Mouse (Mus musculus) embryonic facial prominence, embryonic 14.5 days (tissue): Measurements from ENCODE around the gene Ssh3. TPM values are rescaled to one million over a fixed set of nuclear protein-coding genes. Genes with fewer than 3 reads are reported as not detected.

ENCODE experiments used
- ATAC-seq: fragments of 200-750 bp; cut with Nextera tagmentation; 2 replicates; pipeline ENCODE4 v1.8.0; 2017; ENCODE audit warnings: low read depth, moderate number of reproducible peaks, moderate TSS enrichment
- DNase-seq: peaks from one replicate; pipeline ENCODE4 v3.0.0-alpha.2; 2015; ENCODE audit warnings: low spot score
- H3K27ac ChIP-seq: fragments of 300-500 bp; sonication (generic); replicated peaks from 2 replicates; pipeline ENCODE4 v1.5.1; 2014; ENCODE audit warnings: low read depth, mild to moderate bottlenecking, low read length, moderate library complexity
- H3K27me3 ChIP-seq: fragments of 300-500 bp; sonication (generic); replicated peaks from 2 replicates; pipeline ENCODE4 v1.6.1; 2014; ENCODE audit warnings: low read length; ENCODE audit not compliant: control insufficient read depth, insufficient read depth
- H3K36me3 ChIP-seq: fragments of 300-500 bp; sonication (generic); 2 replicates; pipeline ENCODE4 v1.6.1; 2014; ENCODE audit warnings: low read length, mixed read lengths; ENCODE audit not compliant: control insufficient read depth, insufficient read depth
- H3K4me1 ChIP-seq: fragments of 300-500 bp; sonication (generic); 2 replicates; pipeline ENCODE4 v1.6.1; 2014; ENCODE audit warnings: antibody characterized with exemption, low read length; ENCODE audit not compliant: control insufficient read depth, insufficient read depth
- H3K4me2 ChIP-seq: fragments of 300-500 bp; sonication (generic); 2 replicates; pipeline ENCODE4 v1.6.1; 2014; ENCODE audit warnings: low read depth, mild to moderate bottlenecking, low read length, moderate library complexity, mixed read lengths
- H3K4me3 ChIP-seq: fragments of 300-500 bp; sonication (generic); 2 replicates; pipeline ENCODE4 v1.5.1; 2014; ENCODE audit warnings: low read depth, mild to moderate bottlenecking, low read length
- H3K9ac ChIP-seq: fragments of 300-500 bp; sonication (generic); 2 replicates; pipeline ENCODE4 v1.6.1; 2014; ENCODE audit warnings: low read depth, mild to moderate bottlenecking, low read length, moderate library complexity, mixed read lengths
- H3K9me3 ChIP-seq: fragments of 300-500 bp; sonication (generic); 2 replicates; pipeline ENCODE4 v1.6.1; 2016; ENCODE audit warnings: low read length; ENCODE audit not compliant: control insufficient read depth
- WGBS: fragments of 180-500 bp; shearing (Covaris S2); extraction: QIAGEN DNeasy Blood & Tissue Kit; methylation state at CpG from one replicate; pipeline ENCODE4 v1.1.7; 2014; 5-methylcytosine and 5-hydroxymethylcytosine counted together
- polyA plus RNA-seq: library from polyadenylated mRNA; unstranded; fragments of >200 nt; fragmentation: Nextera tagmentation; extraction: Ambion mirVana; gene quantifications from 2 replicates; pipeline ENCODE4 v1.2.1, GENCODE M21; 2014

Ssh3 gene
- polyA plus RNA-seq, 1 experiment from 2014 or later, result 16.6 TPM

DNA sequence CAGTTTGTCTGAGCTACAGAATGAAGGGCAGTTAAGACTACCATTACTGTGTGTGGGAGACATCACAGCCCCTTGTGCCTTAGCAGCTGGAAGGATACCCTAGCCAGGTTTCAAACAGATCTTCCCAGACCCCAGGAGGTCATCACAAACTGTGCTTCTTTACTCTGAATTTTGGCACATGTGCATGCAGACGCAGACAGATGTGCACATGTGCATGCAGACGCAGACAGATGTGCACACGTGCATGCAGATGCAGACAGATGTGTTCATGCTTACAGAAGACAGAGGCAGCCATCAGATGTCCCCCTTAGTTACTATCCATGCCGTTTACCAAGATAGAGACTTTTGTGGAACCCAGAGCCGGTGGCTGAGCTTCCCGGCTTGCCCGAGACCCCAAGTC is 30.1 kb upstream of the Ssh3 start:
- Histone ChIP-seq H3K36me3 (peaks cover 15% of the 10 kb centered on the region; the same call in 1 of the 2 replicates), H3K27me3 (no peaks in the 10 kb centered on the region), H3K9me3 (no peaks in the 10 kb centered on the region), H3K4me2 (no peak overlapping the region), H3K4me3 (no peak overlapping the region), H3K9ac (no peak overlapping the region), H3K27ac (no peak overlapping the region), H3K4me1 (peaks cover 42% of the 10 kb centered on the region)
- no peak for DNase-seq
- 86% methylated on average over 7 of the region's 7 CpGs for WGBS
- no peak for ATAC-seq

GRCm38 (mm10) chr19:4298322-4299121 is 29.5 kb upstream of the Ssh3 start:
- H3K9ac ChIP-seq, result no peak overlapping the region
- no peak overlapping the region for H3K4me2 ChIP-seq
- H3K27me3 ChIP-seq, result no peaks in the 10 kb centered on the region
- no peak overlapping the region for H3K4me3 ChIP-seq
- ATAC-seq (no peak), DNase-seq (no peak)
- 84% methylated on average over 17 of the region's 17 CpGs for WGBS
- no peak overlapping the region for H3K27ac ChIP-seq
- no peaks in the 10 kb centered on the region for H3K9me3 ChIP-seq
- peaks cover 15% of the 10 kb centered on the region; the same call in 1 of the 2 replicates for H3K36me3 ChIP-seq
- H3K4me1 ChIP-seq, result peaks cover 36% of the 10 kb centered on the region

- Histone ChIP-seq H3K36me3 (peaks cover 19% of the 10 kb centered on the region; the same call in 1 of the 2 replicates), H3K27ac (no peak overlapping the region), H3K4me1 (peaks cover 30% of the 10 kb centered on the region), H3K4me2 (no peak overlapping the region), H3K9ac (no peak overlapping the region), H3K27me3 (no peaks in the 10 kb centered on the region), H3K9me3 (no peaks in the 10 kb centered on the region), H3K4me3 (no peak overlapping the region)
- ATAC-seq, result no peak
- WGBS, result 86% methylated on average over 5 of the region's 5 CpGs
- DNase-seq, result peak; percentile 17
These were observed 28.9 kb upstream of the Ssh3 start for GRCm38 (mm10) chr19:4297851-4298250.

- whole genome bisulfite sequencing, result 93% methylated on average over 2 of the region's 2 CpGs
- DNase-seq, result no peak
- no peak for ATAC-seq
- peaks cover 31% of the 10 kb centered on the region for H3K36me3 ChIP-seq
- no peak overlapping the region for H3K9ac ChIP-seq
- no peak overlapping the region for H3K4me2 ChIP-seq
- no peak overlapping the region for H3K27ac ChIP-seq
- H3K4me1 ChIP-seq, result peaks cover 18% of the 10 kb centered on the region
- H3K27me3 ChIP-seq, result no peaks in the 10 kb centered on the region
- H3K4me3 ChIP-seq, result no peak overlapping the region
- no peaks in the 10 kb centered on the region for H3K9me3 ChIP-seq
These were observed 27.6 kb upstream of the Ssh3 start for GRCm38 (mm10) chr19:4296611-4297010.

DNA sequence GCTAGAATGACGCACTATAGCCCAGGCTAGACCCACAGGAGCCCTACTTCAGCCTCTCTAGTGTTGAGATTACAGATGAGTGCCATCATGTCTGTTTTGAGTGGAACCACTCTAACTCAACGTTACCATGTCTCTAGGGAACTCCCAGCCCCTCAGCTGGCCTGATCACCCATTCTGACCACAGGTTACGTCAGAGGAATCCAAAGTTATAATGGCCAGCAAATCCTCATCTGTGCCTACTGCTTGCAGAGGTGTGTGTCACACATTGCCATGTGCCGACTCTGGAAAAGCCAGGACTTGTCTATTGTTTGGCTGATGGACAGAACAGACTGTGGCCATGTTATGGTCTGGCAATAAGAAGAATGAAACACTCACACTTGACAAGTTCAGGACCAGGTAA is 26.4 kb upstream of the Ssh3 start:
- ATAC-seq, result no peak
- Histone ChIP-seq H3K27me3 (no peaks in the 10 kb centered on the region), H3K9me3 (no peaks in the 10 kb centered on the region), H3K4me1 (peaks cover 5% of the 10 kb centered on the region), H3K36me3 (peaks cover 43% of the 10 kb centered on the region), H3K27ac (no peak overlapping the region), H3K9ac (no peak overlapping the region), H3K4me2 (no peak overlapping the region), H3K4me3 (no peak overlapping the region)
- WGBS, result 86% methylated on average over 4 of the region's 4 CpGs
- DNase-seq, result no peak

DNA sequence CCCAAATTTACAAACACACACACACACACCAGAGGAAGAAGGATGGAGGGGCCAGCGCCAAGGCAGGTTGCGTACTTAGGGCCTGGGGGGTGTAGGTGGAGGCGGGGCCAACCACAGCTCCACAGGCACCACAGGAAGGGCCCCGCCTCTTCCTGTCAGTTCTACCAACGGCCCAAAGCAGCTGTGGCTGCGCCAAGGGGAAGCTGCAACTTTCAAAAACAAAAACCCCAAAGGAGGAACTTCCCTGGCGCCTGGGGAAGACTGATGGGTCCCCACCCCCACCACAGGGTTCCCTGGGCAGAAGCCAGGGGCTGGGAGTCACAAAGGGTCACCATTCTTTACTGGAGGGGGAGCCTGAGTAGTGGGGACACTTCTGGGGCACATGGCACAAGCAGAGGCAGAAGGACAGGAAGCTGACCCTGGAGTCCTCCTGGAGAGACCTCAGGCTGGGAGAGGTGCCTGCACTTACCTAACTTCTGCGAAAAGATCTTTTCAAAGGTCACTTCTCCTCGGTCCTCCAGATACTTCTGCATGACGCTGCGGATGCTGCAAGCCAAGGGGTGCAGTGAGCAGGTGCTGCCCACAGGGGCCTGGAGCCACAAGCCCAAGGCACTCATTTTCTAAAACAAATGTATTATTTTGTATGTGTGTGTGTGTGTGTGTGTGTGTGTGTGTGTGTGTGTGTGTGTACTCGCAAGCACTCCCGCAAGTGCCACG is 25.6 kb upstream of the Ssh3 start:
- no peaks in the 10 kb centered on the region for H3K4me1 ChIP-seq
- DNase-seq (peak; percentile 34), ATAC-seq (no peak)
- H3K4me2 ChIP-seq, result no peak overlapping the region
- no peaks in the 10 kb centered on the region for H3K27me3 ChIP-seq
- no peaks in the 10 kb centered on the region for H3K9me3 ChIP-seq
- peaks cover 52% of the 10 kb centered on the region for H3K36me3 ChIP-seq
- 79% methylated on average over 13 of the region's 14 CpGs for WGBS
- H3K9ac ChIP-seq, result no peak overlapping the region
- H3K27ac ChIP-seq, result no peak overlapping the region
- no peak overlapping the region for H3K4me3 ChIP-seq

DNA sequence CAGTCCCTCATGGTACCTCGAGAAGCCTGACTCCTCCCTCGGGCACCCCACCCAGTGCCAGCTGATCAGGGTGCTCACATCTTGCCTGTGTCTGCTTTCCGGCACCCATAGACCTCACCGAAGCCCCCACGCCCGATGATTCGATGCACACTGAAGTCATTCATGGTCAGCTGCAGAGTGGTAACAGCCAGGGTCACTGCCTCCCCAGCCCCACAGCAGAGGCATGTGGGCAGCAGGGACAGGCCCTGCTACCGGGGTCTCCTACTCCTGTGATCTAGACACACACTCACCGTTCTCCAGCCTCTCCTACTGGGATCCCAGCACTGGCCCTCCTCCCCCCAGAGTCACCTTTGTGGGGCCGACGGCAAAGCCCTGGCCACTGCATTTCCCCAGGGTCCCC is 22.2 kb upstream of the Ssh3 start:
- Histone ChIP-seq H3K9ac (peak overlapping the region; percentile 16; the same call in 1 of the 2 replicates), H3K27ac (no peak overlapping the region), H3K4me2 (no peak overlapping the region), H3K27me3 (no peaks in the 10 kb centered on the region), H3K36me3 (peaks cover 76% of the 10 kb centered on the region), H3K4me1 (no peaks in the 10 kb centered on the region), H3K9me3 (no peaks in the 10 kb centered on the region), H3K4me3 (no peak overlapping the region)
- no peak for ATAC-seq
- DNase-seq, result no peak
- 87% methylated on average over 11 of the region's 11 CpGs for WGBS

DNA sequence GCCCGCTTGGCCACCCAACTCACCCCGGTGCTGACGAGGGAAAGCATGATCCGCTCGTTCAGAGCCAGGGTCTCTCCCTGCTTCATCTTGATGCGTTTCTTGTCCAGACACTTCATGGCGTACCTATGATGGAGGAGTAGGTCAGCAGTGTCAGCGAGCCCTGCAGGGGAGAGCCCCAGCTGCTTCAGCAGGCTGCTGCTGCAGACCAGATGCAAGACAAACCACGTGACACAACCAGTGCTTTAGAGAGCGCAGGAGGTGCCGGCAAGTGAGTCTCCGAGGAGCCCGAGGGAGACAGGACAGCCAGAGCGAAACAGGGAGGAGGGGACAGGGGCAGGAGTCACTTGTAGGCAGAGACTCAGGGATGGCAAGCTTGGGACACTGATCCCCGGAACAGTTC is 21.8 kb upstream of the Ssh3 start:
- H3K36me3 ChIP-seq, result peaks cover 79% of the 10 kb centered on the region
- WGBS, result 80% methylated on average over 13 of the region's 15 CpGs
- no peak for ATAC-seq

More for the DNA sequence above, 21.8 kb upstream of the Ssh3 start:
- H3K9ac ChIP-seq, result peak overlapping the region; percentile 16; the same call in 1 of the 2 replicates
- DNase-seq, result no peak
- no peak overlapping the region for H3K27ac ChIP-seq
- no peaks in the 10 kb centered on the region for H3K4me1 ChIP-seq
- H3K27me3 ChIP-seq, result no peaks in the 10 kb centered on the region
- no peaks in the 10 kb centered on the region for H3K9me3 ChIP-seq
- no peak overlapping the region for H3K4me2 ChIP-seq
- H3K4me3 ChIP-seq, result no peak overlapping the region
